Mouse (Mus musculus): ENCODE results near the gene Txnrd1. TPM values are rescaled to one million over a fixed set of nuclear protein-coding genes. Genes with fewer than 3 reads are reported as not detected.

The Txnrd1 gene
- 211 TPM for polyA plus RNA-seq (2014; fragmentation: Illumina TruSeq; extraction: RNeasy Lipid Tissue Mini Kit (QIAGEN cat#74804); ENCODE audit: low replicate concordance)

GRCm38 (mm10) chr10:82833926-82834325 lies at the start of gene Txnrd1:
Gene Txnrd1, plus strand, starts transcription at chr10:82833951.

GRCm38 (mm10) chr10:82866356-82866755 lies 32.6 kb downstream of the Txnrd1 start, which contains the start of gene Eid3:
Gene Eid3, plus strand, starts transcription at chr10:82866626.

Other genes starting within 250 kb of the Txnrd1 start
- 19.6 TPM for gene 1190007I07Rik, start 210.7 kb upstream of the Txnrd1 start, polyA plus RNA-seq (2014; fragmentation: Illumina TruSeq; extraction: RNeasy Lipid Tissue Mini Kit (QIAGEN cat#74804); ENCODE audit: low replicate concordance)
- 47.4 TPM for gene Tdg, start 204.1 kb upstream of the Txnrd1 start, polyA plus RNA-seq (2014; fragmentation: Illumina TruSeq; extraction: RNeasy Lipid Tissue Mini Kit (QIAGEN cat#74804); ENCODE audit: low replicate concordance)
- gene Glt8d2, start 143.3 kb upstream of the Txnrd1 start, polyA plus RNA-seq (2014; fragmentation: Illumina TruSeq; extraction: RNeasy Lipid Tissue Mini Kit (QIAGEN cat#74804); ENCODE audit: low replicate concordance): 0.45 TPM
- gene Hcfc2, start 137.8 kb upstream of the Txnrd1 start, polyA plus RNA-seq (2014; fragmentation: Illumina TruSeq; extraction: RNeasy Lipid Tissue Mini Kit (QIAGEN cat#74804); ENCODE audit: low replicate concordance): 63.8 TPM
- gene Nfyb, start 69.8 kb upstream of the Txnrd1 start, polyA plus RNA-seq (2014; fragmentation: Illumina TruSeq; extraction: RNeasy Lipid Tissue Mini Kit (QIAGEN cat#74804); ENCODE audit: low replicate concordance): 38.1 TPM
- gene Eid3, start 32.7 kb downstream of the Txnrd1 start, polyA plus RNA-seq (2014; fragmentation: Illumina TruSeq; extraction: RNeasy Lipid Tissue Mini Kit (QIAGEN cat#74804); ENCODE audit: low replicate concordance): 1.0 TPM
- gene Chst11, start 151.5 kb downstream of the Txnrd1 start, polyA plus RNA-seq (2014; fragmentation: Illumina TruSeq; extraction: RNeasy Lipid Tissue Mini Kit (QIAGEN cat#74804); ENCODE audit: low replicate concordance): 3.7 TPM